In the genomic region with DNA sequence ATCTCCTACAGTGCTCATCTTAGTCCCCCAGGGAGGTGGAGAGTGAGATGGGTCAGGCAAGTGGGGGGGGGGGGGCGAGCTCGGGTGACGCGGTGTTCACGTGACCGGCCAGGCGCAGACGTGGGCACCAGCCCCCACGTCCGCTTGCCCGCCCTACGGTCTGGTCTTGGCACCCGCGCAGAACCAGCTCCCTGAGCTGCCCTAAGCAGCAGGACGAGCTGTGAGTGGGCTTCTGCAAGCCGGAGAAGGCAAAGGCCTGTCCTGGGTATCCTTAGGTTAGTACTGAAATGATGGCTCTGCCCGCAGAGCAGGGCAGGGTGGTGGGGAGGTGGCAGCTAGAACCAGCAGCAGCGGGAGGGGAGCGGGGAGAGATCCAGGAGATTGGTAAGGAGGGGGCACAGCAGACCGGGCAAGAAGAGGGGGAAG, we compare ENCODE assay signal across 7 mouse cellular contexts. TPM values are rescaled to one million over a fixed set of nuclear protein-coding genes. Genes with fewer than 3 reads are reported as not detected.
DNase-seq lines count a peak whose midpoint lies in the region; ATAC-seq and TF ChIP-seq lines count a peak whose summit lies in the region.

No protein-coding gene starts in this region.

- no peak overlapping the region for H3K9ac ChIP-seq in ES-E14 (ENCODE audit: insufficient read depth, low read depth, low read length, poor library complexity, severe bottlenecking)
- H3K9ac ChIP-seq in embryonic facial prominence, embryonic 13.5 days, result peak overlapping the region; percentile 69
- H3K9ac ChIP-seq in hindbrain, postnatal 0 days (replicated peaks; ENCODE audit: low read length), result peak overlapping the region; percentile 67
- no peak overlapping the region for H3K9ac ChIP-seq in liver, embryonic 13.5 days

- no peaks in the 10 kb centered on the region for H3K36me3 ChIP-seq in ES-E14 (ENCODE audit: control insufficient read depth, insufficient read depth, low read length, poor library complexity, severe bottlenecking)
- H3K36me3 ChIP-seq in embryonic facial prominence, embryonic 13.5 days, result no peaks in the 10 kb centered on the region
- H3K36me3 ChIP-seq in hindbrain, postnatal 0 days (ENCODE audit: insufficient read depth, low read length), result no peaks in the 10 kb centered on the region
- H3K36me3 ChIP-seq in liver, embryonic 13.5 days, result no peaks in the 10 kb centered on the region

- DNase-seq in ES-E14 (ENCODE audit: low read depth, low spot score), result no peak
- peak; percentile 7 to 17 for DNase-seq in adrenal gland, adult 18-20 months (ENCODE audit: low spot score in 2 of 2)
- peak; percentile 68 for DNase-seq in hindbrain, postnatal 0 days (ENCODE audit: low spot score)
- DNase-seq in liver, embryonic 13.5 days, result no peak
- peak; percentile 57 for DNase-seq in retina, postnatal 1 day

- peak overlapping the region; percentile 26 to 45 for H3K4me3 ChIP-seq in ES-E14 (ENCODE audit: insufficient read depth in 1 of 2, low read depth in 1 of 2, low read length in 2 of 2, poor library complexity in 1 of 2, severe bottlenecking in 1 of 2)
- peak overlapping the region; percentile 51 for H3K4me3 ChIP-seq in embryonic facial prominence, embryonic 13.5 days
- peak overlapping the region; percentile 49 for H3K4me3 ChIP-seq in hindbrain, postnatal 0 days (ENCODE audit: low read length)
- 0 out of 2 replicates have a peak overlapping the region, but pooled peaks have one; percentile 6 for H3K4me3 ChIP-seq in liver, embryonic 13.5 days (replicated peaks)

- 31% methylated on average over 20 of the region's 20 CpGs for WGBS in embryonic facial prominence, embryonic 13.5 days
- 30% methylated on average over 16 of the region's 20 CpGs for WGBS in hindbrain, postnatal 0 days
- 28% methylated on average over 15 of the region's 20 CpGs for WGBS in liver, embryonic 13.5 days (ENCODE audit: insufficient replicate concordance)

- ATAC-seq in embryonic facial prominence, embryonic 13.5 days (ENCODE audit: insufficient number of reproducible peaks, insufficient read depth, low FRiP score, low TSS enrichment, low read depth), result peak; percentile 69
- peak; percentile 96 for ATAC-seq in hindbrain, postnatal 0 days
- ATAC-seq in liver, embryonic 13.5 days (ENCODE audit: low read depth), result no peak
- no peak for ATAC-seq in inflammation-experienced regulatory T-cells, adult 6 months

- no peak for TF ChIP-seq CTCF in hindbrain, postnatal 0 days (IDR thresholded peaks at IDR 0.05; ENCODE audit: low read depth)

- no peak overlapping the region for H3K27ac ChIP-seq in ES-E14 (ENCODE audit: insufficient read depth, low read depth, low read length, poor library complexity, severe bottlenecking)
- H3K27ac ChIP-seq in embryonic facial prominence, embryonic 13.5 days, result no peak overlapping the region
- peak overlapping the region; percentile 75 for H3K27ac ChIP-seq in hindbrain, postnatal 0 days
- H3K27ac ChIP-seq in liver, embryonic 13.5 days, result no peak overlapping the region

- H3K27me3 ChIP-seq in embryonic facial prominence, embryonic 13.5 days, result peaks cover 35% of the 10 kb centered on the region
- no peaks in the 10 kb centered on the region for H3K27me3 ChIP-seq in hindbrain, postnatal 0 days (ENCODE audit: insufficient read depth, low read length)
- H3K27me3 ChIP-seq in liver, embryonic 13.5 days, result peaks cover 13% of the 10 kb centered on the region

- H3K4me2 ChIP-seq in embryonic facial prominence, embryonic 13.5 days, result peak overlapping the region; percentile 61
- peak overlapping the region; percentile 58 for H3K4me2 ChIP-seq in hindbrain, postnatal 0 days (ENCODE audit: low read depth, low read length)
- H3K4me2 ChIP-seq in liver, embryonic 13.5 days, result peak overlapping the region; percentile 35

- in situ Hi-C loops in ES-E14 (cut with MboI; ENCODE audit: low sequenced_read_pairs in 2 of 2, unreplicated experiment in 2 of 2), result no loop called here

- H3K4me1 ChIP-seq in ES-E14 (ENCODE audit: control insufficient read depth in 2 of 2, insufficient read depth in 2 of 2, low read length in 2 of 2, poor library complexity in 1 of 2), result no peaks in the 10 kb centered on the region
- no peaks in the 10 kb centered on the region for H3K4me1 ChIP-seq in embryonic facial prominence, embryonic 13.5 days
- H3K4me1 ChIP-seq in hindbrain, postnatal 0 days (ENCODE audit: insufficient read depth, low read length), result no peaks in the 10 kb centered on the region
- no peaks in the 10 kb centered on the region for H3K4me1 ChIP-seq in liver, embryonic 13.5 days (replicated peaks)

- no peaks in the 10 kb centered on the region for H3K9me3 ChIP-seq in ES-E14 (ENCODE audit: control insufficient read depth, insufficient read depth, low read depth, low read length)
- no peaks in the 10 kb centered on the region for H3K9me3 ChIP-seq in embryonic facial prominence, embryonic 13.5 days
- H3K9me3 ChIP-seq in hindbrain, postnatal 0 days (ENCODE audit: low read length), result no peaks in the 10 kb centered on the region
- no peaks in the 10 kb centered on the region for H3K9me3 ChIP-seq in liver, embryonic 13.5 days (replicated peaks)

TF ChIP-seq in ES-E14, 5 proteins besides CTCF, POLR2A, EP300 and RAD21:
- TF ChIP-seq ZNF384 (IDR thresholded peaks at IDR 0.05; ENCODE audit: low read depth, low read length) (no peak), CHD2 (IDR thresholded peaks at IDR 0.05; ENCODE audit: low read depth, low read length) (no peak)

RNA-seq across cellular contexts. Expression of gene Tceal1, which starts 41.5 kb away (rescaled TPM):
- total RNA-seq in ES-E14 (2012; rRNA removed), result 0.53 and 0.67 TPM in 2 replicates
- total RNA-seq in adrenal gland, adult 18-20 months (2021), result 10 to 100 TPM in 1 of 2 experiments, 1 to 10 TPM in 1; 8.3 to 10.8 TPM
- polyA plus RNA-seq in embryonic facial prominence, embryonic 13.5 days (2015; fragmentation: Nextera tagmentation; extraction: Ambion mirVana), result 11.9 and 13.2 TPM in 2 replicates
- total RNA-seq in hindbrain, postnatal 0 days (2014; rRNA removed), result 10.6 and 12.3 TPM in 2 replicates
- 22.5 and 26.8 TPM in 2 replicates for polyA plus RNA-seq in hindbrain, postnatal 0 days (2015; fragmentation: Nextera tagmentation; extraction: Ambion mirVana)
- polyA plus RNA-seq in liver, embryonic 13.5 days (2015; fragmentation: Nextera tagmentation; extraction: Ambion mirVana), result 1.1 and 1.3 TPM in 2 replicates
- under 1 TPM in 1 of 3 experiments, not detected in 2; 0.20 TPM for polyA plus RNA-seq in inflammation-experienced regulatory T-cells, adult 6 months (2017; shearing (Covaris generic))

Comparison
In these comparisons a context has a peak if more than half of its experiments do, and no peak if none do; other contexts are left out.
1. DNase-seq: peak in adrenal gland, adult 18-20 months (2 of 2), hindbrain, postnatal 0 days (single experiment) and retina, postnatal 1 day (single experiment); none in ES-E14 (single experiment) and liver, embryonic 13.5 days (single experiment).
2. H3K9ac ChIP-seq: peak in embryonic facial prominence, embryonic 13.5 days (single experiment) and hindbrain, postnatal 0 days (single experiment); none in ES-E14 (single experiment) and liver, embryonic 13.5 days (single experiment).
3. ATAC-seq: peak in embryonic facial prominence, embryonic 13.5 days (single experiment) and hindbrain, postnatal 0 days (single experiment); none in liver, embryonic 13.5 days (single experiment) and inflammation-experienced regulatory T-cells, adult 6 months (single experiment).
4. Peak in every context shown above with its lines, with median percentiles within 50 percentile points of each other: H3K4me3 ChIP-seq and H3K4me2 ChIP-seq.